Mouse (Mus musculus): ENCODE measurements around the gene Trim11.

DNA sequence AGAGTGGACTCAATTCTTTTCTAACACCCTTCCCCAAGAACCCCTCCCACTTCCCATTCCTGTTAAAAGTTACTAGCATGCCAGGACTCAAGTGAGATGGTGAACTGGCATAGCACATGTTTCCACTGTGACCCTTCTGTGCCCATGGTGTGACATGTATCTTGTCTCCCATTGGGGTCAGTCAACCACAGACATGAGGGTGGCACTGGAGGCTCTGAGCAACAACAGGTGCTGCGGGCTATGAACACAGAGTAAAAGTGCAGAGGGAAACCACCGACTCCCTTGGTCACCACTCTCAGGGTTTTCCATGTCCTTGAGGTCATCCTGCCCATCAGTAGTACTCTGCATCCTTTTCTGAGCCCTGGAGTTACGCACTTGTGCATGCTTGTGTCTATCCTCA, 6.1 kb upstream of the Trim11 start:
- TF ChIP-seq POLR2A (IDR thresholded peaks at IDR 0.05; ENCODE audit: low read depth, low read length), result no peak
- TF ChIP-seq CTCF (IDR thresholded peaks at IDR 0.05; ENCODE audit: borderline replicate concordance, insufficient read depth, low read length), result no peak

Measured in embryonic fibroblast, embryonic 13.5 days (primary cell).